Mouse (Mus musculus) kidney, adult 11 months (tissue): ENCODE data around the gene 5730522E02Rik.

ENCODE experiments used
- DNase-seq: peaks from one replicate; pipeline ENCODE4 v3.0.0; 2022

5730522E02Rik gene

DNA sequence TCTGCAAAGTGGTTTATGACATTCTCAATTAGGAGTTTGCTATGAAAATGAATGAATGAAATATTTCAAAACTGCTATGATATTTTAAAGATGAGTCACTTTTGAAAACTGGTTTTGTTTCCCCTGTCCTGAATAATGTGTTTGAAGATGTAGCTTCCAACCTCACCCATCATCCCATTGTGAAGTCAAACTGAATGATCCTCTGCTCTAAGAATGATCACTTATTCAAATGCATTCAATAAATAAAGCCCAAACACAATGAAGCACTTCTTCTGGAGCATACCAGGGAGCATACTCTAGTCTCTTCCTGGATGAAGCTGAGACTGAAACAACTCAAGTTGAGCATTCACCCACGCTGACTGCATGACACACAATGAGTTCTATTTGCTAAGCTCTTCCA is 438.3 kb downstream of the 5730522E02Rik start:
- DNase-seq: no peak

DNA sequence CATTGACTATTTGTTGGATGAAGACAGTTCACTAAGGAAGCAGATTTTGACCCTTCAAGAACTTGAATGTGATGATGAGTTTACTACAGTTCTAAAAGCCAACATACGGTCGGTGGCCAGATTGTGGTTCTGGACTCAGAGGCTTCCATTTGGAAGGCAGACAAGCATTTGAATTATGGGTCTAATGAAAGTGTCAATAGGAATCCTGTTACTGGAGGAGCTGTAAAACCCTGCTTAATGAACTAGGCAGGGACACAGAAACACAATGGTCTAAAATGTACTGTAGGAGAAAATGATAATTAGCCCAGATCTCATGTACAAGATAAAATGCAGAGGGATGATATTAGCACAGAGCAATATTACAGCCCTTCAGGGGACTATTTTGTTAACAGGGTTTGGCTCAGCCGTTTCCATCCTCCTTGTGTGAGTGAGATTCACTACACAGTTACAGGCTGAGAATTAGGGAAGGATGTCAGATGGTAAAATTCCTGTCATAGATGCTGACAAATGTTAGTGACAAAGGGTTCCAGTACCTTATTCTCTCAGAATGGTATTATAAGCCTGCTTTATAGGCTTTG is 439.5 kb downstream of the 5730522E02Rik start:
- no peak for DNase-seq

DNA sequence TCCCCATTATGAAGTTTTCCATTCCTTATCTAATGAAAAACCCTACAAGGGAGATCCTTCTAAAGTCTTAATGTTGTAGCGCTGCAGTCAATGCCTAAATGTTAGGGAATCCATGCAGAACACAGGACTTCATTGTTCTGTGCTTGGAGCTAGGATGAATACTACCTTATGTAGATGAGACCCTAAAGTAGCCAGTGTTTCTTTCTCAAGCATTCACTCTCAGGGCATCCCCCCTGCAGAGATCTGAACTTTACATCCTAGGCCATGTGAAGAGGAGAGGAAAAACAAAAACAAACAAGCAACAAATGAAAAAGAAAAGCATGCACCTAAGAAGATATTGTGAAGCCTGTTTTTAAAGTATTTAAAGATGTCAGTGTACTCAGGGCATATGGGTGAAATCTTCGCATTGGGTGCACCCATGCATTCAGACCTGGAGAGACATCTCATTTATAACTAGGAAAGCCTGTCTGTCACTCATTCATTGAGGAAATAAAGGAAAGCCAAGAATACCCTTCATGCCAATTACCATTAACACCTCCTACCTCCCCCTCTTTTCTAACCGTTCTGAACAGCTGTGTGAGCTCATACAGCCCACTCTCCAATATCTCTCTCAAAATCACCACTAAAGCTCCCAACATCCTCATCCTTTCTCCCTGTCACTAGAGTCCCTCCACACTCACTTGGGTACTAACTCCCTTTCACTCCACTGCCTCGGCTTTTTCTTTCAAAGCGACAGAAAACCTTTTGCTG is 442.8 kb downstream of the 5730522E02Rik start:
- DNase-seq: no peak

DNA sequence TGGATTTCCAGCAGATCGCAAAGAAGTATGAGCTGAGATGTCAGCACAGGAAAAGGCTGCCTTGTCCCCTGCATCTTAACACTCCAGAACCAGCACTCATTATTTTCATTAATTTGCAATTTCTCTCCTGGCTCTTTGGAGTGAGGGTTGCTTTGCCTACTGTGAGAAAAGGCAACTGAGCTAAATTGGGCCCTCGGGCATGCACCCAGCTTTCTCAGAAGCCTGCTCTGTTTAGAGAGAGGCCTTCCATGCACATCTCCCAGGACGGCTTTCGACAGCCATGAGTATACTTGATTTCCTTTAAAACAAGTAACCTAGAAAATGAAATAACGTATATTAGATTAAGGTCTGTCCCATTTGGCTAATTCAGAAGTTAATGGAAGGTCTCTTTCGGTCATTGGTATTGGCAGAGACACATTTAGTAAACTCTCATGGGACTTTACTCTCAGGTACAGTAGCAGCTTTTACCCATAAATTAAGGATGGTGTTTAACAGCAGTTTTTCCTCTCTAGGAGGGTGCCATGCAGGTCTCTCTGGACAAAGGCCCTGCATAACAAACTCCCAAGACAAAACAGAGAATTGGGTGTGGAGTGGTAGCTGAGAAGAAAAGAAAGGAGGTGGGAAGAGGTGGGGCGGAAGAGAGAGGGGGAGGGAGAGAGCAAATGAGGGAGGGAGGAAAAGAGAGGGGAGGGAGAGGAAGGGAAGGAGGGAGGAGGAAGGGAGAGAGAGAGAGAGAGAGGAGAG is 457.2 kb downstream of the 5730522E02Rik start:
- no peak for DNase-seq

DNA sequence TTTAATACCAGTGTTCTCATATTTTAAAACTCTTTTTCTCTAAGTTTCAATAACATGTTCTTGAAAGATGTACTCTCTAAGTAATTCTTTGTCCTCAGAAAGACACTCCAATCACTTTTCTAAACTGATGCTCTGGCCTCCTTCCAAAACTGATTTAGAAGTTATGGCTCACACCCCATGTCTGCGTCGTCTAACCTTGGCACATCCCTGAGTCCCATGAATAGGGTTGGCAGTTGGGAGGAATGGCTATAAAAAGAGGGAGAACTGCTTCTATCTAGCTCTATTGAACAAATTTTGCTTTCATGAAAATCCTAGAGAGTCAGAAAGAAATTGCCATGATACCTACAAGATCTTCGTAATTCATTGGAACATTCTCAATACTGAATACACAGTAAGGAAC is 458.1 kb downstream of the 5730522E02Rik start:
- no peak for DNase-seq

DNA sequence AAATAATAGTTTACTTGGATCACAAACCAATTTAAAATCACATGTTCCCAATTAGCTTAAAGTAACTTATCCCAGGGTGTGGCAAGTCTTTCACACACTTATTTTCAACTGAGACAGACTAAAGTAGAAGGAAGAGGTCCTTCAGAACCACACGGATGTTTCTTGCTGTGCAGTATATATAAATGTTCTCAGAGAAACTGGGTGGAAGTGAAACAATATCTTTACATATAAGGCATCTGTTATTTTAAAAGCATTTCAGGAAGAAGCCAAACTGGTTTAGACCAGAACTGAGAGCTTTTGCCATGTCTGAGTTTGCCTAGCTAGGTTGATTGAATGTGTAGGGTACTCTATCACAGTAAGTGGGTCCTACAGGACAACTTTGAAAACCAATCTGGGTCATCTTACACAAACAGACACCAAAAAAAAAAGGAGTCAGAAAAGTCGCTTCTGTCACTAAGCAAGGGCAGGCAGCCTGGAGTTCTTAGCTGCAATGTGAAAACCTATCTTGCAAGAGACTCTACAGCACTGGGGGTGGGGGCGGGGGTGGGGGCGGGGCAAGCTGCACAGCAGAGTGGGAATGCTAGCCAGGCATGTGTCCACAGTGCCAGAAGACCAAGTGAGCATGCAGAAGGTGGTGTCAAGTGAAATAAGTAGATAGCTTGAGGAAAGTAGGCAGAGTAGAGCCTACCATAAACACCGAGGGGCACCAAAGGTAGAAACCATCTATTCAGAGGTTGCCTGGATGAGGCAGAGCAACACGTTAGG is 463.3 kb downstream of the 5730522E02Rik start:
- DNase-seq: no peak

DNA sequence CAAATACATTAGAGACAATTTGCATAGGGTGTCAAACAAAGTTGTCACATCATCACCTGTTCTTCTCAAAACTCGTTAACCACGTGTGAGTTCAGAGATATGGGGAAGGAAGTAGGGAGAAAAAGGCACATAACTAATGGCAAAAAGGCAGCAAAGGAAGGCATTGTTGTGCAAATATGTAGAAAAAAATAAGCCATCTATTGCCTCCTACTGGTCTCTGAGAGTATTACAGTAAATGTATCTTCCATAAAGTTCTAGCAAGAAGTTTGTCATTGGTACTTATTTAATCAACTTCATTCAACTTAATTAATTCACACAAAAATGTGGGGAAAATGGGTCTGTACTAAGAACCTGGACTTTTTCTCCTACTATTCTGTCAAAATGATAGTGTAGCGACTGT is 466.9 kb downstream of the 5730522E02Rik start:
- no peak for DNase-seq

DNA sequence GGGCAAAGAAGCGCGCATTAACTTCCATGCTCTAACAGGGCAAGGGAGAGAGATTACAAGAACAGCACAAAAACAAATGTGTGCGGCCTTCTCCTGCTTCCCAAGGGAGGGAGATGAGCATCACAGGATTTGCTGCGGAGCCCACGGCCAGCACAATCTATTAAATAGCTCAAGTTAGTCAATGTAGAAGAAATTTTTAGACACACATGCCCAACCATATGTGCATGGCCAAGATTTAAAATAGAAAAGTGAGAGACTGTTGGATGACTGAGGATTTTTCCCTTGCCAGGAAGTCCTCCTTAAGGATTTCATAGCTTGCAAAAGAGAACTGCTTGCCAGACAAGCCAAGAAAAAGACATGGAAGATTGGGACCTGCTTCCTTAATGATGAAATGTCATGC is 473.3 kb downstream of the 5730522E02Rik start:
- DNase-seq: no peak

DNA sequence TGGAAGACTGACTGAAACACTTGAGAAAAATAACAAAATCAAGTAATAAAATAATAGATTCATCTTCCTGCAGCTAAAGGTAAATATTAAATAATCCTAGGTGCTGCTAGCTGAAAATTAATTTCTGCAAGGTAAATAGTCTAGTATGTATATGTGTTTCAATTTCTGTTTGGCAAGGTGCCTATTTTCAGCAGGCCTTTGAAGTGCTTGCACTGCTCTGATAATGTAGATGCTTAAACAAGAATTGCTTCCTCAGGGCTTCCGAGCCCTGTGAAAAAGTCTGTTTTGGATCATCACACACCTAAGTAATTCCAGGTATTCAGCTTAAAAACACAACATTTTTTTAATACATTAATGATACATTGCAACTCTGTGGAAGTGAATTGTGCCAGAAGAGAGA is 481.1 kb downstream of the 5730522E02Rik start:
- no peak for DNase-seq

DNA sequence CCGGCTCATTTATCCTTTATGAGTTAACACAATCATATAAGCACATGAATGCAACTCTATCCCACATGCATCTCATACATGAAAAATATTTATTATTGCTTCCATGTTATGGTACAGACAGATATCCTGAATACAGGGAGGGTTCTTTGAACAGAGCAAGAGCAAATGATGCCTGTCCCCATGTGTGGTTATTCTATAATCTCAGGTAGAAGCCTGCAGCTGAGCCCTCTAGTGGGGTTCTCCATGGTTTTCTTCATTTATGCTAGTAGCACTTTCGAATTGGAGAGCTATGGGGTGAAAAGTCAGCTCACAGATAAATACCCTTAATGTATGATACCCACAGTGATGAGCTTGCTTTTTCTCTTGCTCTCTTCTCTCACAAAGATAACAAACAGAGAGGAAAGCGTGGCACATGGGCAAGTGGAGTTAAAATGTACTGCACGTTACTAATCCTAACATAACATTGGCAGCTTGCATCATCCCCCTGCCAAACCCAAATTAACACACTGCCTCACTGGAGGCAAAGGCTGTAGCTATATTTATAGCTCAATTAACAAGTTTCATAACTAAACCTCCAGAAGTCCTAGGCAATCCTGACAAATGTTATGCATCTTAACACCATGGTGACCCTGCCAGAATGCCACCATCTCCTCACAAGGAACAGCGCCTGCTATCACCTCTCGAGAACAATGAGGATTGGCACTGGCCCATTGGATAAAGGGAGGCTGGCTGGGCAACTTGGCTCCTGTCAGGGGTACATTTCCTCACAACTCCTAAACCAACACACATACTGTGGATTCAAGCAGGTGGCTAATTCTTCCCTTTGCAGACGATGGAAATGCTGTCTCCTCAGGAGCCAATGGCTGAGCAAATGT is 494.9 kb downstream of the 5730522E02Rik start:
- no peak for DNase-seq

DNA sequence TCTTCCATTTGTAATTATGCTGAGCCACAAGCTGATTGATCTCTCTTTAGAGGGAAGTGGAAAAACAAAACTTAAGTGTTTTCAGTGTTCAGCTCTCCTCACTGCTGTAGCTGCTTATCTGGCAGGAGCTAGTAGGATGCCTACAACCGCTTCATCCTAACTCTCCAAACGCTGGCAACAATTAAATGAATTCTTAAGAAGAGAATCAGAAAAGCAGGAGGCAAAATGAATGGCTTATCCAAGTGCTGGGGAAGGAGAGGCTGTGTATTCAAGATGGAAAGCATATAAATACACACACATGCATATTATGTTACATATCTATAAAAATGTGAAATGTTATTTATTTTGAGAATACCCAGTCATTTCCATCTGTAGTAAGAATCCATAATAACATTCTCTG is 500.0 kb downstream of the 5730522E02Rik start:
- DNase-seq: no peak

DNA sequence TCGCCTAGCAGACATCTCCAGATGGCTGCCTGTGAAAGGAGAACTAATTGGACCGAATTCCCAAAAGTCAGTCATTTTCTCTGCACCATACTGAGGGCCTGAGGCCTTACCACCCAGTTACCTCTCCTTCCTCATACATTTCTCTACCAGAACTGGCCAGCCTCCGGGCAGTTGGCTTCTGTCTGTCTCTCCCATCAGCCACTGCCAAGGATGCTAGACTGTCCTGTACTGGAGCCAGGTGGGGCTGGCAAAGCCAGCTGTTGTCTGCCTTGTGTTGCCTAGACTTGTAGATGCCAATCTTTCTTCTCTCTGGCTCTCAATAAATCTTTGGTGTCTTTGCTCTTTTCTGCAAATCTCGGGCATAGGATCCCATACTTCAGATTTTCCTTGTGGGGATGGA is 500.7 kb downstream of the 5730522E02Rik start:
- no peak for DNase-seq

DNA sequence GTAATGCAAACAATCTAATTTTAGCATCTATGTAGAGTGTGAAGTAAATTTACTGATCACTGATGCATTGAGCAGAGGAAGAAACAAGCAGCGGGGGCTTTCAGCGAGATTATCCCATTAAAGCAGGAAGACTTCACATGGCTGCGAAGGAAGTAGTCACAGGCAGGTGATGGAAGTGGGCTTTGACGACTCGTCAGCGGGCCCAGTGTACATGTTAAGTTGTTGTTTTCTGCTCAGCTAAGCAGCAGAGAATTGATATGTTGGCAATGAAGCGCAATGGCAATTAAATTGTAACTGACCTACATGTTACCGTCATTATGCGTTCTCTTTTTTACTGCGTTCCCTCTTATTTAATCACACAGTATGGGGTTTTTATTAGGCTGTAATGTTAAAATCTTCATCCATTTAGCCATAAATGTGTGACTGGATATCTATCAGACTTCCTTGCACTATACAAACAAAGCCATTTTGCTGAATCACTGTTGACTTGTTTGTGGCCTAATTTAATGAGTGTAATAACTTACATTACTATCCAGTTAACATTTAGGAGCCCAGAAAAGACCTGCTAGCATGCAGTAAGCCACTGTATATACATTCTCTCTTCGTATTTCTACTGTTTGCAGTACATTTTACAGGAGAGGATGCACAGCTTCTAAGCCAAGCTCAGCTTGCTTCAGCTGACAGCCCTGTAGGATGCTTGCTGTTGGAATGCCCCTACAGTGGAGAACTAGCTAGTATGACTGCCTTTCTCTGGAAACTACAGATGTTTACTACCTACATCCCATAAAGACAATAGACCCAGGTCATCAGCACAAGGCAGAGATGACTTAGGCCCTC is 506.0 kb downstream of the 5730522E02Rik start:
- DNase-seq: no peak

DNA sequence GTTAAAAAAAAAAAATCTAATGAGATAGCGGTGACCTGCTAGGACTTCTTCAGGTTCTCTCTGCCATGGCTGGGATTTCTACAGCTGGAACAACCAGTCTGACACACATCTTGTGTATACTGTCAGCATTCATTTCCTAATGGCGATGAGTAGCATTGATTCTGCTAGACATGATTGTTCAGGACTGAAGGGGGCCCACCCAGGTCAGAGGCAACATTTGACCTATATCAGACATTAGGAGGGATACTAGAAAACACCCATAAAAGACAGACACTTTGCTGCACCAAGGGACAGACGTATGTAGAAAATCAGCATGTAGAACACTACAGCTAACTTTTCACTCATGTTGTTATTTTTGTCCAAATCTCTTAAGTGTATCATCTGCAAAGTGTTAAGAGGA is 507.8 kb downstream of the 5730522E02Rik start:
- no peak for DNase-seq

DNA sequence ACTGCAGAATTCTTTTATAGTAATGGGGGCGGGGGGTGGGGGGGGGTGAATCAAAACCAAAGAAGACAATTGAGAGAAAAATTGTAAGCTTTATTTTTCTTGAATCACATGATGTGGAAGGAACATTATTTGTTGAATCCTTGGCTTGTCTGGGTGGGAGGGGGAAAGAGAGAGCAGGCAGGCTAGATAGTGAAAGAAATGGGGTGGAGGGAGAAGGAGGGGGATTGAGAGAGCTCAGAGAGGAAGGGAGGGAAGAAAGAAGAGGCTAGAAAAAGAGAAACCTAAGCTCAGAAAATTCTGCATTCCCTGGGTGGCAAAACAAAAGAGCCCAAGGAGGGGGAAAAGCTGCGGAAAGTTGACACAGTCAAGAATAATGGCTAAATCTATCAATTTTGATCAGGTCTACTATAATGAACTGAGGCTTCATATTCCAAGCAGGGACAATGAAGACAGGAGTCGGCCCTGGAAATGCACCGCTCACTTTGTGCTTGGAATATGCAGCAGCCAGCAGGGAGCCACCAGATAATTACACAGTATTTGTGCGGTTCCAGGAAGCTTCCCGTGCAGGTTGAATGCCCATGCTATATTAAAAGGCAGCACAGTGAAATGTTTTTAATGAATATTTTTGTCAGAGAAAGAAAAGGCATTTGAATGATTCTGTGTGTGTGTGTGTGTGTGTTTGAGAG is 512.9 kb downstream of the 5730522E02Rik start:
- no peak for DNase-seq

DNA sequence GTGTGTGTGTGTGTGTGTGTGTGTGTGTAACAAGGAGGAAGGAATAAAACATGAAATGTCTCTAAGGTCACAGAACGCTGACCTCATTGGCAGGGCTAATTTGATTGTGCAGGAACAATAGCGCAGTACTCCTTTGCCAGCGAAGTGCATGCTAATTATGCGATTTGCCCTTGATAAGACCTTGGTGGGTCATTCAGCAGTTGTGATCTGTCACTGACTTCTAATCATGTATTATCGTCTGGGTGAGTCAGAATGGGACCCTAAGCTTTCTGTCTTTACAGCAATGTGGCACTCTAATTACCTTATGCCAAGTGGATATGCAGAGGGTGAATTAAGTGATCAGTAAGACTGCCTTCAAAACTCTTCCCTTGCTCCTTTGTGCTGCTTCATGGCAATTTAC is 514.4 kb downstream of the 5730522E02Rik start:
- DNase-seq: no peak

DNA sequence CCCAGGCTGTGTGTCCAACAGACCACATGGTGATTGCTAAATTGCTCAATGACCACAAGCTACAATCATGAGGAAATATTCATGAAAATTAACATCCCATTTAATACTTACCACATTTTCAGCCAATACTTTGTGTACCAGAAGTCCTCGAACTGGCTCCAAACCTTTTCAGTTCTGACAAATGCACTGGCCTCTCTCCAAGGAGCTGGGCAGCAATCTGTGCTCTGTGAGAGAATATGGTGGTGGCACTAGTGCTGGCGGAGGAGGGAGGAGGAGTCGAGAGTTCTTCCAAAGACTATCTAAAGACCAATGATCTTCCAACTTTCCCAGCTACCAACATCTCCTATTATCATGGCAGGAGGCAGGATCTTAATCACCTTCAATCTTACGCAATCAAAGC is 525.8 kb downstream of the 5730522E02Rik start:
- no peak for DNase-seq

DNA sequence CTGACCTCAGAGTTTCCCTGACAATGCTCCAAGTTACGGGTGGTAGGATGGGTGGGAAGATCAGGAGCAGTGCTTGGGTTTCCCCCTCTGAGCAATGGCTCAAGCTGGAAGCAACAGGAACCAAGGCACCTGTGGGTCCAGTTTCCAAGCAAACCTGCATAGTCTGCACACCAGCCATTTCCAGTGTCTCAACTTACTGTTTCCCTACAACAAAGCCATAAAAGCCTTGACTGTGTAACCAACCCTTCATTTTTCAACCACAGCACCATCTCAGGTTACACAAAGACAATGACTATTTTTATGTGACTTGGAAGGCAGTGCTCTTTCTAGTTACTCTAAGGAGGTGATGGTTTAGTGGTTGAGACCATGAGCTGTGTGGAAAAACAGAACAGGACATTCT is 530.7 kb downstream of the 5730522E02Rik start:
- no peak for DNase-seq

DNA sequence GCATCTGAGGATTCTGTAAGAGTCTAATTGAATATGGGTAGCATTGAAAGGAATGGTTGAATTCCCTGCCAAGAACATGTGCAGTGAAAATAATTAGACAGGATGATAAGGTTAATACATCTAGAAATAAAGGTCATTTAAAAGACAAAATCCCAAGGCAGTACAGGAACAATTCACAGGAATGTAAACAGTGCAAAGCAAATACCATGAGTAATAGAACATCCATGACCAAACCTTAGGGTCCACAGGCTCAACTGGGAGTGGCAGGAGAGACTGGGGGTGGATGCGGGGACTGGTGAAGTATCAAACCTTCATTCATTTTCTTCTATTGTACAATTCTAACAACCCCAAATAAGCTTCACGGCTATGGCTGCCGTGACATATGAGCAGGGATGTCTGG is 536.4 kb downstream of the 5730522E02Rik start:
- DNase-seq: no peak

DNA sequence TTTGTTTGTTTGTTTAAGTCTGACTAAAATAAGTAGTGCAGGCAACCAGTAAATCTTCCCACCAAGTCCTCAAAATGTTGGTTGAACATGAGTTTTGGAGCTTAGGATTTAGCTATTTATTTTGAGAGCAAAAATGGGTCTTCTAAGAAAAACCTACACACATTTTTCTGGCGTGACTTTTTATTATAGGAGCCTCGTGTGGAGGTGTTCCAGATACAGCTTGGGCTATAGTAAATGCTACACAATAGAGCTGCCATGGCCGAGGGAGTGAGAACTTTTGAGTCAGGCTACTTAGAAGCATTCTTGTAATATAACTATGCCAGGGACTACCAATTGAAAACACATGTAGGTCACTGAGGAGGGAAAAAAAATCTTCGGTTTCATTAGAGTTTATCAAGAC is 540.5 kb downstream of the 5730522E02Rik start:
- DNase-seq: no peak

DNA sequence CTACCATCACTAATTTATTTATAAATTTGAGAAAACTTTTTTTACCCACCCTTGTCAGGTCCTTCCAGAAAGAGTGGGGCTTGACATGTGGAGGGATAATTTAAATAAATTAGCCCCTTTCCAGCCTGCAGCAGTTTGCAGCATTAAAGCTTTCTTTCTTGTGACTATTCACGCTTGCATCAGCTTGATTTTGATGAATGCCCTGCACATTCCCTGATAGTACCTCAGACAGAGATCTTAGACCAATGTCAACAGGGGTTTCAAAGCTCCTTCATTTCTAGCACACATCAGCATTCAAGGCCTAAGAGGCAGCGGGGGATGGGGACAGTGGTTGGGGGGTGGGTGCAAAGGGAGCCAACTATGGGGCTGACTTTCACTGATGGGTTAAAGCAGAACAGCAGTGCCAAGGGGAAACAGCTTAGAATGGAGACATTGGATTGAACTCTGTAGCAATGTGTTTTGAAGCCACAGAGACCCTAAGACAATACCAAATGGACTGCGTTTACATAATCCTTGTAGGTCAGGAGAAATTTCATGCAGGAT is 545.9 kb downstream of the 5730522E02Rik start:
- no peak for DNase-seq
